Mouse (Mus musculus): ENCODE results near the gene Hip1r.

Gene Hip1r

GRCm38 (mm10) chr5:124014791-124015251 lies 41.4 kb downstream of the Hip1r start:
- in situ Hi-C loops (cut with MboI, MseI) = no loop called here

DNA sequence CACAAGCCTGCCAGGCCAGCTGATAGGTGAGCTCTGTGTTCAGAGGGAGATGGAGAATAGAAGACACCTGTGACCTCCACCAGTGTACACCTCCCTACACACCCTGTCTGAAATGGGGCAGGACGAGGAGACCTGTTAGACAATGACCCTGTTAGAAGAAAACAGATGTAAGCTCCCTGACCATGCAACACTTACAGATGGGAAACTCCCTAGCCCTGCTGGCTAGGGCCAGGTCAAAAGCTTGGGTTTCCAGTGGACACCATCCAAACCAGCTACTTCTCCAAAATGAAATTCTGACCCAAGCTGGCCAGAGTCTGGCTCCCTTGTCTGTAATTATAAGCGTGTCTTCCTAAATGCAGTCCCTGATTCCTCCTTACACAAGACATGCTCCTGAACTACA lies 42.3 kb downstream of the Hip1r start:
- in situ Hi-C loops (cut with MboI, MseI) = no loop called here

GRCm38 (mm10) chr5:124016291-124016821 lies 42.9 kb downstream of the Hip1r start:
- in situ Hi-C loops (cut with MboI, MseI) = no loop called here

GRCm38 (mm10) chr5:124017941-124018340 lies 44.5 kb downstream of the Hip1r start:
- in situ Hi-C loops (cut with MboI, MseI) = no loop called here

GRCm38 (mm10) chr5:124018651-124019050 lies 45.2 kb downstream of the Hip1r start:
- in situ Hi-C loops (cut with MboI, MseI) = no loop called here

- in situ Hi-C loops (cut with MboI, MseI) = no loop called here
Observed at GRCm38 (mm10) chr5:124019348-124020216, 46.2 kb downstream of the Hip1r start.

GRCm38 (mm10) chr5:124021148-124021547 lies 47.7 kb downstream of the Hip1r start:
- in situ Hi-C loops (cut with MboI, MseI) = no loop called here

GRCm38 (mm10) chr5:124021701-124022100 lies 48.3 kb downstream of the Hip1r start:
- in situ Hi-C loops (cut with MboI, MseI) = no loop called here

GRCm38 (mm10) chr5:124022365-124022764 lies 48.9 kb downstream of the Hip1r start:
- in situ Hi-C loops (cut with MboI, MseI) = no loop called here

- in situ Hi-C loops (cut with MboI, MseI) = no loop called here
Observed at GRCm38 (mm10) chr5:124024677-124025076, 51.2 kb downstream of the Hip1r start.

DNA sequence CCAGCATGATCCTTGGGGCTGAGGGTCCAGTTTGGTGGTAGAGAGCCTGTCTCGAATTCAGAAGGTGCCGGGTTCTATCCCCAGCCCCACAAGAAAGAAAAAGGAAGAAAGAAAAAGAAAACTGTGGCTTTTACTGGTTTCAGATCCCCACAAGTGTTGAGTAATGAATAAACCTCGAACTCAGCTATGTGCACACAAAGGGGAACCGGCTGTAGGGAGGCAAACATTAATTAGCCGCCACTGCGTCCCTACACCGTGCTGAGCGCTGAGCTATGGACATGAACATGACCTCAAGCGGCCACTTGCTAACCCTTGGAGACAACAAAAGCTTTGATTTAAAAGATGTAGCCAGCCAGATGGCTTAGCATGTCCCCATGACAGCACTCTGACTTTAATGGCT lies 51.7 kb downstream of the Hip1r start:
- in situ Hi-C loops (cut with MboI, MseI) = no loop called here

- in situ Hi-C loops (cut with MboI, MseI) = no loop called here
Observed at GRCm38 (mm10) chr5:124025587-124026441, 52.4 kb downstream of the Hip1r start.

DNA sequence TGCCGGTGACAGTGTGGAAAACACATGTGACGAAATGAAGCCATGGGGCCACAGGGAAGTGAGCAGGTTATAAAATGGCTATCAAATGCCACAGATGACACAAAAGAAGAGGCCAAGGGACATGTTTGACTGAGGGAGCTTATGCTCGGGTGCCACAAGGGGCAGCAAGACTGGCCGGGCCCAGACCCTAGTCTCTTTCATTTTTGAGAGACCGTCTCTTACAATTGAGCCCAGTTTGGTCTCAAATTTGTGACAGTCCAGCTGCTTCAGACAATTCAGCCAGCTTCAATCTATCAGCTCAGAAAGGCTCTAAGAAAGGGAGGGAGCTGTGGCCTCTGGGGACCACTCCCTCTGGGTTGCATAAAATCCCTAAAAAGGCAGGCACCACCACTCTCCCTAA lies 53.1 kb downstream of the Hip1r start:
- in situ Hi-C loops (cut with MboI, MseI) = no loop called here

GRCm38 (mm10) chr5:124027702-124028470 lies 54.5 kb downstream of the Hip1r start:
- in situ Hi-C loops (cut with MboI, MseI) = no loop called here

DNA sequence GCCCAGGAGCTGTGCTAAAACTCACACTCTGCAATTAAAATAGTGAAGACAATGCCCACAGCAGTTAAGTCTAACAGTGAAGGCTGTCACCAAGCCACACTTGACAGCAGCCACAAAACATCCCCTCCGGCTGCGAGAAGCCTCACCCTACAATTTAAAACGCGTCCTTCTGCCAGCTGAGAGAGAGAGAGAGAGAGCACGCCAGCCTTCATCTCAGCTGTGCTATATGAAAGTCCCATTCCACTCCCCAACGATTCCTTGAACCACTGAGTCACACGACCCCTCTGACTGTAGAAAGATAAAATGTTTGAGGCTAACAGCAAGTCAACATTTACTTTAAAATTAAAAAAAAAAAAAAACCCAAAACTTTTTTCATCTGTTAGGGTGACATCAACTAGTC lies 55.3 kb downstream of the Hip1r start:
- in situ Hi-C loops (cut with MboI, MseI) = no loop called here

- in situ Hi-C loops (cut with MboI, MseI) = no loop called here
Observed at GRCm38 (mm10) chr5:124029220-124030035, 56.0 kb downstream of the Hip1r start.

- in situ Hi-C loops (cut with MboI, MseI) = no loop called here
Observed at GRCm38 (mm10) chr5:124030386-124031067, 57.1 kb downstream of the Hip1r start.

DNA sequence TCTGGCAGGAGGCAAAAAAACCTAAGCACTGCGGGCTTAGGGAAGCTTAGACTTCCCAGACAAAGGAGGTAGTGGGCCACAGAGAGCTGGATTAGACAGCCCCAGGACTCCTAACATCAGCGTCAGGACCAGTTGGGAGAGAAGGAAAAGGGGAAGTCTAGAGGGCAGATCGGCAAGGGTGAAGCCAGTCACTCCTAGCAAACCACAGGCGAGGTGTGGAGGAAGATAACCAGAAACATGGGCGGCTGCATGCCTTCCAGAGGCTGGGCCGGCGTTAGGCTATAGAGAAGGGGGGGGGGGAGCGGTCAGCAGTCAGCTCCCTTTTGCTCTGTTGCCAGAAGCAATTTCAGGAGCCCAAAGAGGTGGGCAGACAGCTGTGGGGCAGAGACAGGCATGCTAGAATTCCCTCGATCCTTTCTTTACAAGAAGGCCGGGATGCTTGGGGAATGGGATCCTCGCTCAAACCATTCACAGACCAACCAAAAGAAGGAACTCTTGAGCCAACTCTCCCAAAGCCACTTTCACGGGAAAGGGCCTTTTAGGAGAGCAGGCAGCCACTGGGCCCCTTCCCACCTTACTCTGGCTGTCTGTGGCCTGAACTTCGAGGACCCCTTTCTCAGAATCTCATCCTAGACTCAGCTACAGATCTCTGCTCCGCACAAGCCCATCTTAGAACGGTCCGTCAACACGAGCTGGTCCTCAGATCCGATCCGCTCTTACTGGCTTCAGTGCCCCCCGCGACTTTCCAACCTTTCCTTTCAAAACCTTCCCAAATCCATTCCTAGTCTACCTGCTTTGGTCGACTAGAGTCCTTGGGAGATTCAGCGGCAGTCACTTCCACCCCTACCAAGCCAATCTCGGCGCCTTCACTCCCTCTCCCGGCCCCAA lies 57.9 kb downstream of the Hip1r start:
- in situ Hi-C loops (cut with MboI, MseI) = no loop called here

DNA sequence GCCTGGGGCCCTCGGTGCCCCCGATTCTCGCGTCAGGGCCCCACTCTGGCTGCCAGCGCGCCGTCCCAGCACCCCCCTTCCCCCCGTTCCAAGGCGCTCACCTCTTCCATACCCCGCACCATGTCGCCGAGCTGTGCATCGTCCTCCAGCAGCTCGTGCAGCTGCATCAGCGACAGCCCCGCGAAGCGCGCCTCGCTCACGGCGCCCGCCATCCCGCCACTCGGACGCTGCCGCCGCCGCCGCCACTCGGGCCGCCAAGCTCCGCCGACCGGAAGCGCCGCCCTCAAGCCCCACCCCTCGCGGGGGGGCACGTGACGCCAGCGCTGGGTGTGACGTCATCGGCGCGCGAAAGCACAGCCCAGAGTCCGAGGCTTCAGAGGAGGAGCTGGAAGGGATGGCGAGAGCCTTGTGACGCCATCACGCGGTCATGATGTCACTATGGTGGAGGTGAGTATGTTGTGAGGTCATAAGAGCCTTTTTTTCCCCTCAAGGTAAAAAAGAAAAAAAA lies 58.6 kb downstream of the Hip1r start, which contains the start of gene Vps37b:
Gene Vps37b (minus strand): TSS at position 270 of the 508 bp plus-strand sequence.
- in situ Hi-C loops (cut with MboI, MseI) = no loop called here
